Comparison of ENCODE assay signal across 8 mouse cellular contexts in the genomic region with DNA sequence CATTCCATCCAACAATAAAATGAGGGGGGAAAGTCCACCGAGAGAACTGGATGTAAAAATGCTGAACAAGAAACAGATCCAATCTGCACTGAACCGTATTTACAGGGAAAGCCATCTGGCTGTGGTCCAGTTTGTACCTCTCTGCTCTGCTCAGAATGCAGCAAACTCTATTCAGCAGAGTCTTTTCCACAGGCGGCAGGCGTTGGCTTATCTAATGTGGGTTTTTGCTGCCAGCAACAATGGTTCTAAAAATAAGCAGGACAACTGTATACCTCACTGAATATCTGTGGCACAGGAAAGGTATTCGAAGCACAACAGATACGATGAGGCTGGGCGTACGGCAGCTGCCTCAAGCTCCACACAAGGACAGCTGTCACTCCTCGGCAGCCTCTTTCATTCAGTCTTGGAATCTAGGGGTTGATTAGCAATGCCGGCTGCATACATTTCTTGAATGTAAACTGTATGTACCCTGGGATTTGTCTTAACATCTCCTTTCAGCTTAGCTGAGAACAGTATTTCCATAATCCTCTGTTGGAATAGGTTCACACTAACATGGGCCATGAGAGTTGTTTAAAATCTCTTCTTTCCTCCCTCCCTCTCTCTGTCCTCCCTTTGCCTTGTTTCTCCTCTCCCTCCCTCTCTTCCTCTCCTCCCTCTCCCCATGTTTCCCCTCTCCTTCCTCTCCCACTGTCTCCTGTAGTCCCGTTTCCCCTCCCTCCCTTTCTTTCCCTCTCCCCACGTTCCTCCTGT.
DNase-seq lines count a peak whose midpoint lies in the region; ATAC-seq and TF ChIP-seq lines count a peak whose summit lies in the region.

No protein-coding gene starts in this region.

- TF ChIP-seq CTCF in thymus, adult 2 months (IDR thresholded peaks at IDR 0.05; ENCODE audit: borderline replicate concordance, control insufficient read depth, extremely low read depth, insufficient read depth, low read length, poor library complexity): no peak

- H3K27ac ChIP-seq in heart, embryonic 10.5 days: peak overlapping the region; percentile 42; the same call in 1 of the 2 replicates
- H3K27ac ChIP-seq in midbrain, embryonic 16.5 days (ENCODE audit: low read length): peak overlapping the region; percentile 35; the same call in 1 of the 2 replicates
- no peak overlapping the region for H3K27ac ChIP-seq in thymus, adult 2 months (ENCODE audit: control insufficient read depth, insufficient read depth, low read length)

- no peak for TF ChIP-seq POLR2A in thymus, adult 2 months (IDR thresholded peaks at IDR 0.05; ENCODE audit: control insufficient read depth, extremely low read depth, insufficient read depth, low read length, poor library complexity)

- H3K9me3 ChIP-seq in heart, embryonic 10.5 days: no peaks in the 10 kb centered on the region
- no peaks in the 10 kb centered on the region for H3K9me3 ChIP-seq in midbrain, embryonic 16.5 days (replicated peaks; ENCODE audit: control insufficient read depth, low read length, poor library complexity, severe bottlenecking)

- H3K36me3 ChIP-seq in heart, embryonic 10.5 days: no peaks in the 10 kb centered on the region
- no peaks in the 10 kb centered on the region for H3K36me3 ChIP-seq in midbrain, embryonic 16.5 days (ENCODE audit: control insufficient read depth, insufficient read depth, low read length)
- no peaks in the 10 kb centered on the region for H3K36me3 ChIP-seq in thymus, adult 2 months (ENCODE audit: control insufficient read depth, insufficient read depth, low read length)

- no peak overlapping the region for H3K4me3 ChIP-seq in heart, embryonic 10.5 days
- H3K4me3 ChIP-seq in midbrain, embryonic 16.5 days (ENCODE audit: low read depth, low read length): no peak overlapping the region
- H3K4me3 ChIP-seq in thymus, adult 2 months (ENCODE audit: control insufficient read depth, insufficient read depth, low read length): no peak overlapping the region

- DNase-seq in kidney, adult 9 months: peak; percentile 11
- no peak for DNase-seq in kidney, adult 18-20 months
- no peak for DNase-seq in heart, embryonic 10.5 days (ENCODE audit: low spot score)
- peak; percentile 73 for DNase-seq in layer of hippocampus, adult 9-11 months
- no peak for DNase-seq in thymus, adult 2 months
- DNase-seq in testis, postnatal 10 days (ENCODE audit: low spot score): no peak

- peak overlapping the region; percentile 45 for H3K4me2 ChIP-seq in midbrain, embryonic 16.5 days (ENCODE audit: low read length)

- H3K4me1 ChIP-seq in heart, embryonic 10.5 days: peaks cover 28% of the 10 kb centered on the region
- peaks cover 14% of the 10 kb centered on the region for H3K4me1 ChIP-seq in midbrain, embryonic 16.5 days (ENCODE audit: control insufficient read depth, insufficient read depth, low read length)
- H3K4me1 ChIP-seq in thymus, adult 2 months (replicated peaks; ENCODE audit: control insufficient read depth, insufficient read depth, low read length): no peaks in the 10 kb centered on the region

- H3K9ac ChIP-seq in midbrain, embryonic 16.5 days (ENCODE audit: low read depth, low read length): peak overlapping the region; percentile 38; the same call in 1 of the 2 replicates

- ATAC-seq in midbrain, embryonic 16.5 days: peak; percentile 82
- ATAC-seq in inflammation-experienced regulatory T-cells, adult 6 months: no peak

- 16% methylated on average over 12 of the region's 12 CpGs for WGBS in heart, embryonic 10.5 days
- 6% methylated on average over 12 of the region's 12 CpGs for WGBS in midbrain, embryonic 16.5 days
- WGBS in thymus, adult 2 months: 50% methylated on average over 12 of the region's 12 CpGs

- H3K27me3 ChIP-seq in heart, embryonic 10.5 days (ENCODE audit: insufficient read depth, poor library complexity, severe bottlenecking): no peaks in the 10 kb centered on the region
- no peaks in the 10 kb centered on the region for H3K27me3 ChIP-seq in midbrain, embryonic 16.5 days (ENCODE audit: control insufficient read depth, insufficient read depth, low read depth, low read length)
- H3K27me3 ChIP-seq in thymus, adult 2 months (ENCODE audit: control insufficient read depth, insufficient read depth, low read length): no peaks in the 10 kb centered on the region

Comparison
In these comparisons a context has a peak if more than half of its experiments do, and no peak if none do; other contexts are left out.
1. DNase-seq: peak in kidney, adult 9 months (single experiment) and layer of hippocampus, adult 9-11 months (single experiment); none in kidney, adult 18-20 months (single experiment), heart, embryonic 10.5 days (single experiment), thymus, adult 2 months (single experiment) and testis, postnatal 10 days (single experiment).